Mouse (Mus musculus) CH12.LX (cell line): Measurements from ENCODE around the gene Fam178b. TPM values are rescaled to one million over a fixed set of nuclear protein-coding genes. Genes with fewer than 3 reads are reported as not detected.

Experiments used
- DNase-seq: peaks from one replicate; pipeline ENCODE4 v3.0.0-alpha.2; 2013; ENCODE audit errors: extremely low read depth
- H3K27ac ChIP-seq: 2 replicates; pipeline ENCODE4 v1.5.1; 2012; ENCODE audit warnings: low read depth, mild to moderate bottlenecking, control low read depth, moderate library complexity; ENCODE audit not compliant: insufficient read depth
- H3K27me3 ChIP-seq: replicated peaks from 2 replicates; pipeline ENCODE3; 2012; ENCODE audit warnings: inconsistent platforms
- H3K36me3 ChIP-seq, 2 experiments: replicated peaks in 1 of 2; 2 replicates each; pipeline versions ENCODE3 to v1.6.1; 2012; ENCODE audit warnings: inconsistent platforms in 1 of 2, low read length in 1 of 2, mild to moderate bottlenecking in 1 of 2, mixed read lengths in 1 of 2, moderate library complexity in 1 of 2; ENCODE audit not compliant: control insufficient read depth in 1 of 2, insufficient read depth in 1 of 2
- H3K4me1 ChIP-seq, 2 experiments: 2 replicates each; pipeline ENCODE4 v1.6.1; 2012; ENCODE audit warnings: inconsistent platforms in 1 of 2, moderate library complexity in 1 of 2; ENCODE audit not compliant: insufficient read depth in 2 of 2, control insufficient read depth in 1 of 2
- H3K4me2 ChIP-seq: 2 replicates; pipeline ENCODE4 v1.6.1; 2012; ENCODE audit warnings: low read depth, mild to moderate bottlenecking, control low read depth; ENCODE audit not compliant: poor library complexity, insufficient read depth, severe bottlenecking
- H3K4me3 ChIP-seq, 3 experiments: fragments of 150-350 bp in 1 of 3; sonication (generic) in 1 of 3; replicated peaks in 1 of 3; 2 replicates each; pipeline versions ENCODE3 to v1.5.1; 2011 to 2012; ENCODE audit warnings: low read depth in 2 of 3, low read length in 2 of 3, mild to moderate bottlenecking in 2 of 3, moderate library complexity in 2 of 3, control low read depth in 1 of 3, improper control_type of control experiment in 1 of 3, inconsistent platforms in 1 of 3, mixed read lengths in 1 of 3; ENCODE audit not compliant: poor library complexity in 1 of 3
- H3K79me2 ChIP-seq: replicated peaks from 2 replicates; pipeline ENCODE4 v1.6.1; 2012; ENCODE audit warnings: mild to moderate bottlenecking, moderate library complexity; ENCODE audit not compliant: control insufficient read depth, poor library complexity, insufficient read depth, severe bottlenecking; ENCODE audit errors: extremely low read depth
- H3K9ac ChIP-seq: 2 replicates; pipeline ENCODE4 v1.6.1; 2012; ENCODE audit warnings: low read depth, mild to moderate bottlenecking, control low read depth, moderate library complexity; ENCODE audit not compliant: insufficient read depth
- H3K9me3 ChIP-seq: replicated peaks from 2 replicates; pipeline ENCODE3; 2012; ENCODE audit warnings: low read length, inconsistent platforms, mixed read lengths
- BHLHE40 ChIP-seq: IDR thresholded peaks from 2 replicates; pipeline ENCODE4 v1.6.1; 2011; ENCODE audit warnings: mild to moderate bottlenecking, low read depth, low read length, improper control_type of control experiment
- CHD2 ChIP-seq: IDR thresholded peaks from 2 replicates; pipeline ENCODE4 v1.6.1; 2011; ENCODE audit warnings: low read length, improper control_type of control experiment
- CTCF ChIP-seq, 2 experiments: IDR thresholded peaks in 1 of 2; conservative IDR thresholded peaks in 1 of 2; 2 replicates each; pipeline ENCODE4 v1.5.1; 2011 to 2012; ENCODE audit warnings: low read depth in 2 of 2, low read length in 2 of 2, improper control_type of control experiment in 1 of 2, inconsistent platforms in 1 of 2, mild to moderate bottlenecking in 1 of 2, moderate library complexity in 1 of 2
- E2F4 ChIP-seq: IDR thresholded peaks from 2 replicates; pipeline ENCODE4 v1.6.1; 2011; ENCODE audit warnings: low read depth, low read length, improper control_type of control experiment; ENCODE audit not compliant: insufficient replicate concordance
- EP300 ChIP-seq: IDR thresholded peaks from 2 replicates; pipeline ENCODE4 v1.6.1; 2011; ENCODE audit warnings: low read length, improper control_type of control experiment
- ETS1 ChIP-seq: conservative IDR thresholded peaks from 2 replicates; pipeline ENCODE4 v1.6.1; 2012; ENCODE audit warnings: low read depth, mild to moderate bottlenecking, inconsistent platforms, low read length, improper control_type of control experiment, moderate library complexity
- HCFC1 ChIP-seq: IDR thresholded peaks from 2 replicates; pipeline ENCODE4 v1.6.1; 2012; ENCODE audit warnings: low read depth, mild to moderate bottlenecking, inconsistent platforms, low read length, improper control_type of control experiment
- IRF4 ChIP-seq: IDR thresholded peaks from 2 replicates; pipeline ENCODE4 v1.6.1; 2014; ENCODE audit warnings: low read depth, mild to moderate bottlenecking, inconsistent platforms, low read length, improper control_type of control experiment
- MAFK ChIP-seq: IDR thresholded peaks from 2 replicates; pipeline ENCODE4 v1.6.1; 2011; ENCODE audit warnings: low read length, improper control_type of control experiment; ENCODE audit not compliant: insufficient replicate concordance
- MAX ChIP-seq: IDR thresholded peaks from 2 replicates; pipeline ENCODE4 v1.6.1; 2011; ENCODE audit warnings: low read length, improper control_type of control experiment
- MAZ ChIP-seq: IDR thresholded peaks from 2 replicates; pipeline ENCODE4 v1.6.1; 2012; ENCODE audit warnings: low read depth, mild to moderate bottlenecking, inconsistent platforms, low read length, improper control_type of control experiment, moderate library complexity
- MXI1 ChIP-seq: IDR thresholded peaks from 2 replicates; pipeline ENCODE4 v1.6.1; 2011; ENCODE audit warnings: mild to moderate bottlenecking, low read depth, low read length, improper control_type of control experiment
- MYC ChIP-seq: IDR thresholded peaks from 2 replicates; pipeline ENCODE4 v1.6.1; 2011; ENCODE audit warnings: low read depth, mild to moderate bottlenecking, improper control_type of control experiment, low read length
- NELFE ChIP-seq: IDR thresholded peaks from 2 replicates; pipeline ENCODE4 v1.6.1; 2011; ENCODE audit warnings: low read depth, low read length, improper control_type of control experiment
- NRF1 ChIP-seq: IDR thresholded peaks from 2 replicates; pipeline ENCODE4 v1.6.1; 2014; ENCODE audit warnings: low read depth, mild to moderate bottlenecking, inconsistent platforms, low read length, improper control_type of control experiment, moderate library complexity
- PAX5 ChIP-seq: IDR thresholded peaks from 2 replicates; pipeline ENCODE4 v1.6.1; 2012; ENCODE audit warnings: low read length, inconsistent platforms, mixed read lengths
- POLR2A ChIP-seq: IDR thresholded peaks from 2 replicates; pipeline ENCODE4 v1.6.1; 2011; ENCODE audit warnings: low read depth, mild to moderate bottlenecking, improper control_type of control experiment, low read length
- POLR2AphosphoS2 ChIP-seq: IDR thresholded peaks from 2 replicates; pipeline ENCODE4 v1.6.1; 2011; ENCODE audit warnings: low read depth, low read length, improper control_type of control experiment
- RCOR1 ChIP-seq: conservative IDR thresholded peaks from 2 replicates; pipeline ENCODE4 v1.6.1; 2012; ENCODE audit warnings: low read depth, mild to moderate bottlenecking, inconsistent platforms, low read length, improper control_type of control experiment
- TBP ChIP-seq: conservative IDR thresholded peaks from 2 replicates; pipeline ENCODE4 v1.6.1; 2011; ENCODE audit warnings: low read depth, low read length, improper control_type of control experiment
- TCF12 ChIP-seq: IDR thresholded peaks from 2 replicates; pipeline ENCODE4 v1.6.1; 2014; ENCODE audit warnings: low read depth, mild to moderate bottlenecking, inconsistent platforms, low read length, improper control_type of control experiment
- UBTF ChIP-seq: IDR thresholded peaks from 2 replicates; pipeline ENCODE4 v1.6.1; 2012; ENCODE audit warnings: low read depth, mild to moderate bottlenecking, inconsistent platforms, low read length, improper control_type of control experiment, moderate library complexity
- USF1 ChIP-seq: IDR thresholded peaks from 2 replicates; pipeline ENCODE4 v1.6.1; 2014; ENCODE audit warnings: low read depth, mild to moderate bottlenecking, inconsistent platforms, low read length, improper control_type of control experiment
- USF2 ChIP-seq: conservative IDR thresholded peaks from 2 replicates; pipeline ENCODE4 v1.6.1; 2011; ENCODE audit warnings: low read depth, low read length, improper control_type of control experiment
- ZNF384 ChIP-seq: IDR thresholded peaks from 2 replicates; pipeline ENCODE4 v1.6.1; 2012; ENCODE audit warnings: low read depth, low read length, improper control_type of control experiment, inconsistent platforms
- dilution Hi-C: fragments of 300-500 bp; cut with MboI; formaldehyde crosslinking; loops from 2 replicates; pipeline ENCODE4 v1.14.3; 2020; ENCODE audit warnings: low sequenced_read_pairs; ENCODE audit not compliant: extremely low pct_unique_long_range_greater_than_20kb, extremely low pct_ligation_motif_present
- in situ Hi-C: fragments of 300-500 bp; cut with MboI; formaldehyde crosslinking; loops from 3 replicates; pipeline ENCODE4 v1.14.3; 2019; ENCODE audit warnings: low sequenced_read_pairs, low pct_ligation_motif_present, low pct_unique_long_range_greater_than_20kb, mixed read lengths
- polyA plus RNA-seq: library from polyadenylated mRNA; unstranded; fragments of >175 nt; gene quantifications from 2 replicates; pipeline ENCODE4 v1.2.1, GENCODE M21; 2012; ENCODE audit warnings: low read depth; ENCODE audit not compliant: insufficient read length
- total RNA-seq, 2 experiments: library from RNA; depleted of rRNA; stranded (reverse); fragments of 300-350 nt in 1 of 2; fragments of >200 nt in 1 of 2; gene quantifications; 2 replicates each; pipeline ENCODE4 v1.2.3; 2012 to 2014

Gene Fam178b
- total and polyA plus RNA-seq, 3 experiments: 0.50 TPM; not detected in 2

- H3K36me3 ChIP-seq: no peaks in the 10 kb centered on the region
- H3K27me3 ChIP-seq: no peaks in the 10 kb centered on the region
- H3K27ac ChIP-seq: no peak overlapping the region
- H3K9me3 ChIP-seq: no peaks in the 10 kb centered on the region
- TF ChIP-seq NRF1: no peak
- TF ChIP-seq E2F4: no peak
- in situ Hi-C loops: no loop called here
- H3K4me1 ChIP-seq: peaks cover 25 to 48% of the 10 kb centered on the region in 2 experiments
- no peak overlapping the region for H3K4me3 ChIP-seq
- H3K4me2 ChIP-seq: no peak overlapping the region
- dilution Hi-C loops: no loop called here
- no peak for DNase-seq
- H3K9ac ChIP-seq: no peak overlapping the region
- no peaks in the 10 kb centered on the region for H3K79me2 ChIP-seq
These were observed 94.2 kb downstream of the Fam178b start for GRCm38 (mm10) chr1:36588476-36589450.

DNA sequence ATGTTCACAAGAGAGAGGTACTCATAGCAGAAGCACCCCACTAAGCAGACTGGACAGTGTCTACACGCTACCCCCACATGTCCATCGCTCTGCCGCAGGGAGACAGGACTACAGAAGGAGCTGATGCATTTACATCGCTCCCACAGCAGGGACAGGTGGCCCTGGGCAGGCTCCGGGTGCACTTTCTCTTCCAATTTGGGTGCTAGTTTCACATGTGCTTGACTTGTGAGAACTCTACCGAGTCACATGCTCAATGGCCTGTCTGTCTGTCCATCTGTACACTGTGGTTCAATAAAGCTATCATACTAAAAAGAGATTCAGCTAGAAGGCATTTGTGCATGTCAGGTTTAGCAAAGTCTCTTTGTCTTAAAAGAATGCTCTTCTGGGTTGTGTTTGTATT lies 95.1 kb downstream of the Fam178b start:
- Histone ChIP-seq H3K4me3 (no peak overlapping the region), H3K36me3 (no peaks in the 10 kb centered on the region), H3K27me3 (peaks cover 3% of the 10 kb centered on the region), H3K27ac (no peak overlapping the region), H3K79me2 (no peaks in the 10 kb centered on the region), H3K9ac (no peak overlapping the region), H3K4me1 (peaks cover 25 to 45% of the 10 kb centered on the region in 2 experiments), H3K4me2 (no peak overlapping the region), H3K9me3 (no peaks in the 10 kb centered on the region)
- no peak for DNase-seq
- in situ Hi-C loops: no loop called here
- dilution Hi-C loops: no loop called here
- TF ChIP-seq MAX: 0 out of 2 replicates have a peak, but pooled peaks have one; percentile 42
- 0 out of 2 replicates have a peak, but pooled peaks have one; percentile 28 for TF ChIP-seq MYC
- TF ChIP-seq IRF4: peak; percentile 22; the same call in 1 of the 2 replicates
- no peak for TF ChIP-seq MAFK
- no peak for TF ChIP-seq UBTF
- peak; percentile 47; the same call in 1 of the 2 replicates for TF ChIP-seq TCF12
- TF ChIP-seq BHLHE40: peak; percentile 85

DNA sequence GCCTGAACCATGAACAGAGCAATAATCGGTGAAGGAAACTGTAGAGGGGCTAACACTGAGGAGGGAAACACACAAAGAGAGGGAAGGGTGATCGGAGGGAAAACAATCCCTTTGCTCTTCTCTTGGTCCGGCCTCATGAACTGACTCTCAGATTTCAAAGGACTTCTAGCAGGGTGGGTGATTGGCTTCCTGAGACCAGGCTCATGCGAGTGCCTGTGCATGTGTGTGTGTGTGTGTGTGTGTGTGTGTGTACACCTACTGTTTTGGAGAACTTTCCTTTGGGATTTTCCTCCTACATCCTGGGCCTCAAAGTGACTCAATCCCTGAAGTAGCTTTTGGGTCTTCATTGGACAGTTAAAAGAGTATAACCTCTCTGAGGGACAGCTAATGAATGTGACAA lies 96.7 kb downstream of the Fam178b start:
- Histone ChIP-seq H3K9me3 (no peaks in the 10 kb centered on the region), H3K4me1 (peaks cover 18 to 30% of the 10 kb centered on the region in 2 experiments), H3K27ac (no peak overlapping the region), H3K9ac (no peak overlapping the region), H3K27me3 (peaks cover 12% of the 10 kb centered on the region), H3K4me2 (no peak overlapping the region), H3K4me3 (no peak overlapping the region), H3K79me2 (no peaks in the 10 kb centered on the region), H3K36me3 (no peaks in the 10 kb centered on the region)
- in situ Hi-C loops: no loop called here
- no peak for DNase-seq
- TF ChIP-seq USF2 (no peak), E2F4 (no peak), TBP (no peak), CHD2 (no peak), MAZ (no peak), ETS1 (no peak), MXI1 (no peak), NELFE (no peak), POLR2AphosphoS2 (no peak), POLR2A (no peak), HCFC1 (no peak), PAX5 (no peak), NRF1 (no peak), EP300 (no peak), USF1 (no peak), ZNF384 (no peak), CTCF (conservative IDR thresholded peaks at IDR 0.05 in 1 of 2, IDR thresholded peaks at IDR 0.05 in 1 of 2; ENCODE audit: low read depth in 2 of 2, low read length in 2 of 2) (no peak), RCOR1 (no peak)
- dilution Hi-C loops: no loop called here
